Mouse (Mus musculus): Measurements from ENCODE around the gene Abi3bp.

- no peak for TF ChIP-seq CTCF (IDR thresholded peaks at IDR 0.05; ENCODE audit: low read depth)
- TF ChIP-seq EP300 (IDR thresholded peaks at IDR 0.05; ENCODE audit: low read depth), result peak; percentile 66
Measured at GRCm38 (mm10) chr16:56719031-56719430, 241.4 kb downstream of the Abi3bp start.
